Mouse (Mus musculus): ENCODE data around the gene Xirp1. TPM values are rescaled to one million over a fixed set of nuclear protein-coding genes. Genes with fewer than 3 reads are reported as not detected.
A peak's percentile ranks its signal among the peaks of the same experiment; 100 is the strongest.

The Xirp1 gene
- total and polyA plus RNA-seq, 2 experiments, result 0.09 to 0.11 TPM

DNA sequence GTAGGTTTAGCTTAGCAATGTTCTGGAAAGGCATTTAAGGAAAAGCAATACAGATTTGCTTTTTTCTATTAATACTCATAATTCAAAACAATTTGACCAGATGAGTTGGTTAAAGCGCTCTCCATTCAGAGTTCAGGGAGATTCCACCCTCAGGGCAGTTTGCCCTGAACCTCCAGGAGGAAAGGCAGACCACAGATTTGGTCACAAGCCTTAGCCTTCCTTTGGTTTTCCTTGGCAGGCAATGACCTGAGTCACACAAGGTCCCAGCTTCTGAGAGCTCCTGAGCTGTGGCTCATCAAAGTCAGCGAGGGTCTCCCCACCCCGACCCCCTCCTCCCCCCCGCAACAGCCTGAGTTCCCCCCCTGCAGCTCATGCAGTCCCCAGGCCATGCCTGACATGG is 40.9 kb upstream of the Xirp1 start:
- TF ChIP-seq CTCF (IDR thresholded peaks at IDR 0.05; ENCODE audit: low read depth, low read length), result no peak
- no peak for TF ChIP-seq POLR2A (IDR thresholded peaks at IDR 0.05; ENCODE audit: extremely low read depth, insufficient read depth, low read length)
- no peak overlapping the region for H3K27ac ChIP-seq (replicated peaks; ENCODE audit: insufficient read depth, low read depth, low read length)
- no peak overlapping the region for H3K4me3 ChIP-seq (ENCODE audit: insufficient read depth, low read depth, low read length)
- no peaks in the 10 kb centered on the region for H3K79me2 ChIP-seq (ENCODE audit: control insufficient read depth, insufficient read depth, low read length)
- no peak for DNase-seq (ENCODE audit: extremely low read depth, low read depth, low spot score)
- no peaks in the 10 kb centered on the region for H3K4me1 ChIP-seq (ENCODE audit: control insufficient read depth, insufficient read depth, low read length)
- no peak overlapping the region for H3K9ac ChIP-seq (ENCODE audit: low read depth, low read length)
- 73% methylated on average over 4 of the region's 4 CpGs for WGBS
- no peaks in the 10 kb centered on the region for H3K27me3 ChIP-seq (ENCODE audit: control insufficient read depth, insufficient read depth, low read length)
- H3K36me3 ChIP-seq (ENCODE audit: control insufficient read depth, insufficient read depth, low read length), result no peaks in the 10 kb centered on the region

DNA sequence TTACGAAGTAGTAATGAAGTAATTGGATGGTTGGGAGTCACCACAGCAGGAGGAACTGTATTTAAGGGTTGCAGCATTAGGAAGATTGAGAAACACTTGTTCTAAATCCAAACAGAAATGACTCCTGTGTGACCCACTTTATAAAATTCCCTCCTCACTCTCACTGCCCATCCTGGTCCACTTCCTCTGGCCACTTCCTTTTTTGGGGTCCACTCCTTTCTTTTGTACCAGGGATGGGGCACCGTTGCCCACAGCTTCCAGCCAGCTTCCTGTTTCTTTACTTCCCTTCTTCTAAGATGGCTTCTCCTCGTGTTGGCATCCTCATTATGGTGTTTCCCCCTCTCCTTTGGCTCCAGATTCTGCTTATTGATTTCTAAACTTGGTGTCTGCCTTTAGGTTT is 35.3 kb upstream of the Xirp1 start:
- H3K36me3 ChIP-seq (ENCODE audit: control insufficient read depth, insufficient read depth, low read length), result no peaks in the 10 kb centered on the region
- H3K79me2 ChIP-seq (ENCODE audit: control insufficient read depth, insufficient read depth, low read length), result no peaks in the 10 kb centered on the region
- H3K4me3 ChIP-seq (ENCODE audit: insufficient read depth, low read depth, low read length), result no peak overlapping the region
- no peaks in the 10 kb centered on the region for H3K27me3 ChIP-seq (ENCODE audit: control insufficient read depth, insufficient read depth, low read length)
- TF ChIP-seq CTCF (IDR thresholded peaks at IDR 0.05; ENCODE audit: low read depth, low read length) (no peak), POLR2A (IDR thresholded peaks at IDR 0.05; ENCODE audit: extremely low read depth, insufficient read depth, low read length) (no peak)
- WGBS, result 62% methylated on average over 3 of the region's 3 CpGs
- DNase-seq (ENCODE audit: extremely low read depth, low read depth, low spot score), result peak; percentile 12
- no peak overlapping the region for H3K27ac ChIP-seq (replicated peaks; ENCODE audit: insufficient read depth, low read depth, low read length)
- H3K9ac ChIP-seq (ENCODE audit: low read depth, low read length), result no peak overlapping the region
- no peaks in the 10 kb centered on the region for H3K4me1 ChIP-seq (ENCODE audit: control insufficient read depth, insufficient read depth, low read length)

DNA sequence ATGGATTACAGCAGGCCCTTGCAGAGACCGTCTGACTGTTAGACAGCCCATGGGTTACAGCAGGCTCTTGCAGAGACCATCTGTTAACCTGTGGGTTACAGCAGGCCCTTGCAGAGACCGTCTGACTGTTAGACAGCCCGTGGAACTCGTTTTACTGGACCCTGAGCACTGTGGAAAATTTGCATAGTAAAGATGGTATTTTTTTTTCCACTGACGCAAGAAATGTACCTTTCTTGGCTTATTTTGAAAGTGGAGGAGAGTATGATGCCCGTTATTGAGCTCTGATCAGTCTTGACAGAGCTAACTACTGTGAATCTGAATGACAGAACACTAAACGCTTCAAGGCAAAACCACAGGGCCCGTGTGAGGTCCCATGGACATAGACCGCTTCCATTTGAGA is 32.8 kb upstream of the Xirp1 start:
- 88% methylated on average over 9 of the region's 9 CpGs for WGBS
- no peak overlapping the region for H3K9ac ChIP-seq (ENCODE audit: low read depth, low read length)
- H3K79me2 ChIP-seq (ENCODE audit: control insufficient read depth, insufficient read depth, low read length), result no peaks in the 10 kb centered on the region
- no peak overlapping the region for H3K4me3 ChIP-seq (ENCODE audit: insufficient read depth, low read depth, low read length)
- DNase-seq (ENCODE audit: extremely low read depth, low read depth, low spot score), result no peak
- H3K4me1 ChIP-seq (ENCODE audit: control insufficient read depth, insufficient read depth, low read length), result no peaks in the 10 kb centered on the region
- TF ChIP-seq POLR2A (IDR thresholded peaks at IDR 0.05; ENCODE audit: extremely low read depth, insufficient read depth, low read length) (no peak), CTCF (IDR thresholded peaks at IDR 0.05; ENCODE audit: low read depth, low read length) (no peak)
- no peaks in the 10 kb centered on the region for H3K27me3 ChIP-seq (ENCODE audit: control insufficient read depth, insufficient read depth, low read length)
- H3K36me3 ChIP-seq (ENCODE audit: control insufficient read depth, insufficient read depth, low read length), result no peaks in the 10 kb centered on the region
- H3K27ac ChIP-seq (replicated peaks; ENCODE audit: insufficient read depth, low read depth, low read length), result no peak overlapping the region

- Histone ChIP-seq H3K4me1 (ENCODE audit: control insufficient read depth, insufficient read depth, low read length) (no peaks in the 10 kb centered on the region), H3K27ac (replicated peaks; ENCODE audit: insufficient read depth, low read depth, low read length) (no peak overlapping the region), H3K9ac (ENCODE audit: low read depth, low read length) (no peak overlapping the region), H3K36me3 (ENCODE audit: control insufficient read depth, insufficient read depth, low read length) (no peaks in the 10 kb centered on the region), H3K4me3 (ENCODE audit: insufficient read depth, low read depth, low read length) (no peak overlapping the region), H3K27me3 (ENCODE audit: control insufficient read depth, insufficient read depth, low read length) (no peaks in the 10 kb centered on the region), H3K79me2 (ENCODE audit: control insufficient read depth, insufficient read depth, low read length) (no peaks in the 10 kb centered on the region)
- 71% methylated on average over 8 of the region's 8 CpGs for WGBS
- no peak for TF ChIP-seq POLR2A (IDR thresholded peaks at IDR 0.05; ENCODE audit: extremely low read depth, insufficient read depth, low read length)
- TF ChIP-seq CTCF (IDR thresholded peaks at IDR 0.05; ENCODE audit: low read depth, low read length), result no peak
- DNase-seq (ENCODE audit: extremely low read depth, low read depth, low spot score), result no peak
Measured at GRCm38 (mm10) chr9:120054545-120055277, 31.3 kb upstream of the Xirp1 start.

DNA sequence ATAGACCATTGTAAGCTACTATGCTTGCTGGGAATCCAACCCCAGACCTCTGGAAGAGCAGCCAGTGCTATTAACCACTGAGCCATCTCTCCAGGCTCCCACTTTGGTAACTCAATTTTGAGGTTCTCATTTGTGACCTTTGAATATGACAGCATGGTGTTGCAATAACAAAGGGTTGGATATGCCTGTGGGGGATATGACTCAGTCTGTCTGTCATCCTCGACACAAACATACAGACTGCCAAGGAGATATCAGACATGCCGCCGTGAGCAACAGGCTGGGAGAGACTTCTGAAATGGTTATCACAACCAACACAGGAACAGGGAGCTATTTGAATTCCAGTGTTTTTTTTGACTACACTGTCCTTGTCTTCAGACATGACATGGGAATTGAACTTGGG is 26.0 kb upstream of the Xirp1 start:
- Histone ChIP-seq H3K4me1 (ENCODE audit: control insufficient read depth, insufficient read depth, low read length) (peaks cover 12% of the 10 kb centered on the region), H3K4me3 (ENCODE audit: insufficient read depth, low read depth, low read length) (no peak overlapping the region)
- WGBS, result 4% methylated on average over 3 of the region's 3 CpGs

GRCm38 (mm10) chr9:120048495-120048894 is 25.1 kb upstream of the Xirp1 start:
- H3K27ac ChIP-seq (replicated peaks; ENCODE audit: insufficient read depth, low read depth, low read length), result no peak overlapping the region; the same call in 1 of the 2 replicates
- no peaks in the 10 kb centered on the region for H3K27me3 ChIP-seq (ENCODE audit: control insufficient read depth, insufficient read depth, low read length)
- H3K9ac ChIP-seq (ENCODE audit: low read depth, low read length), result no peak overlapping the region
- no peaks in the 10 kb centered on the region for H3K36me3 ChIP-seq (ENCODE audit: control insufficient read depth, insufficient read depth, low read length)
- peaks cover 12% of the 10 kb centered on the region for H3K4me1 ChIP-seq (ENCODE audit: control insufficient read depth, insufficient read depth, low read length)
- H3K79me2 ChIP-seq (ENCODE audit: control insufficient read depth, insufficient read depth, low read length), result no peaks in the 10 kb centered on the region
- H3K4me3 ChIP-seq (ENCODE audit: insufficient read depth, low read depth, low read length), result no peak overlapping the region
- WGBS, result 26% methylated on average over 6 of the region's 6 CpGs
- no peak for TF ChIP-seq POLR2A (IDR thresholded peaks at IDR 0.05; ENCODE audit: extremely low read depth, insufficient read depth, low read length)
- no peak for TF ChIP-seq CTCF (IDR thresholded peaks at IDR 0.05; ENCODE audit: low read depth, low read length)
- DNase-seq (ENCODE audit: extremely low read depth, low read depth, low spot score), result peak; percentile 93

More for the DNA sequence above, 26.0 kb upstream of the Xirp1 start:
- H3K79me2 ChIP-seq (ENCODE audit: control insufficient read depth, insufficient read depth, low read length), result no peaks in the 10 kb centered on the region
- H3K9ac ChIP-seq (ENCODE audit: low read depth, low read length), result no peak overlapping the region
- no peak overlapping the region for H3K27ac ChIP-seq (replicated peaks; ENCODE audit: insufficient read depth, low read depth, low read length)
- no peaks in the 10 kb centered on the region for H3K36me3 ChIP-seq (ENCODE audit: control insufficient read depth, insufficient read depth, low read length)
- no peaks in the 10 kb centered on the region for H3K27me3 ChIP-seq (ENCODE audit: control insufficient read depth, insufficient read depth, low read length)
- no peak for TF ChIP-seq POLR2A (IDR thresholded peaks at IDR 0.05; ENCODE audit: extremely low read depth, insufficient read depth, low read length)
- DNase-seq (ENCODE audit: extremely low read depth, low read depth, low spot score), result peak; percentile 68
